Mouse (Mus musculus) cerebellum, adult 9-10 months (tissue): ENCODE data around the gene Mtx3.
A peak's percentile ranks its signal among the peaks of the same experiment; 100 is the strongest.
"Not testable (repeated sequence)": the region's sequence is repeated elsewhere in the genome, so short reads cannot be mapped to it uniquely, and the experiment has no call there.

ENCODE experiments used
- DNase-seq: peaks from one replicate; pipeline ENCODE4 v3.0.0; 2022

Mtx3 gene

GRCm38 (mm10) chr13:92844586-92845221 is at the start of gene Mtx3:
TSS of gene Mtx3 (plus strand) at chr13:92844760.
- DNase-seq = peak; percentile 87

- DNase-seq = no peak
Measured at GRCm38 (mm10) chr13:92798830-92799229, 45.7 kb upstream of the Mtx3 start.

- DNase-seq = no peak
Measured at GRCm38 (mm10) chr13:92799306-92799925, 45.1 kb upstream of the Mtx3 start.

- no peak for DNase-seq
Measured at GRCm38 (mm10) chr13:92806785-92807184, 37.8 kb upstream of the Mtx3 start.

GRCm38 (mm10) chr13:92807849-92808248 is 36.7 kb upstream of the Mtx3 start:
- DNase-seq = no peak

GRCm38 (mm10) chr13:92810592-92810991 is 34.0 kb upstream of the Mtx3 start:
- not testable (repeated sequence) for DNase-seq

GRCm38 (mm10) chr13:92816329-92816728 is 28.2 kb upstream of the Mtx3 start:
- no peak for DNase-seq

- DNase-seq = no peak
Measured at GRCm38 (mm10) chr13:92817357-92817756, 27.2 kb upstream of the Mtx3 start.

- no peak for DNase-seq
Measured at GRCm38 (mm10) chr13:92828820-92829219, 15.7 kb upstream of the Mtx3 start.

GRCm38 (mm10) chr13:92833162-92833561 is 11.4 kb upstream of the Mtx3 start:
- no peak for DNase-seq

- no peak for DNase-seq
Measured at GRCm38 (mm10) chr13:92846438-92846837, 1.9 kb downstream of the Mtx3 start.

GRCm38 (mm10) chr13:92847336-92847735 is 2.8 kb downstream of the Mtx3 start:
- no peak for DNase-seq

- DNase-seq = no peak
Measured at GRCm38 (mm10) chr13:92848002-92848401, 3.4 kb downstream of the Mtx3 start.

- DNase-seq = peak; percentile 0
Measured at GRCm38 (mm10) chr13:92855901-92856300, 11.3 kb downstream of the Mtx3 start.

GRCm38 (mm10) chr13:92858808-92859207 is 14.2 kb downstream of the Mtx3 start:
- peak; percentile 0 for DNase-seq

GRCm38 (mm10) chr13:92859959-92860358 is 15.4 kb downstream of the Mtx3 start:
- DNase-seq = peak; percentile 0

GRCm38 (mm10) chr13:92865358-92865757 is 20.8 kb downstream of the Mtx3 start:
- DNase-seq = no peak

GRCm38 (mm10) chr13:92866680-92867079 is 22.1 kb downstream of the Mtx3 start:
- DNase-seq = no peak

- DNase-seq = no peak
Measured at GRCm38 (mm10) chr13:92879514-92879913, 35.0 kb downstream of the Mtx3 start.

GRCm38 (mm10) chr13:92879933-92880332 is 35.4 kb downstream of the Mtx3 start:
- no peak for DNase-seq

GRCm38 (mm10) chr13:92880589-92880988 is 36.0 kb downstream of the Mtx3 start:
- DNase-seq = no peak

- no peak for DNase-seq
Measured at GRCm38 (mm10) chr13:92882271-92882985, 37.9 kb downstream of the Mtx3 start.

- DNase-seq = no peak
Measured at GRCm38 (mm10) chr13:92882986-92883720, 38.6 kb downstream of the Mtx3 start.
